Mouse (Mus musculus) hindlimb bud, embryonic 11.5 days (tissue): ENCODE measurements at regions not wholly inside any gene's neighbourhood (a gene's known extent, or its start where the extent isn't known, plus 50 kb on each side); places are given as distances from the start of the nearest gene placed in this dataset.

Experiments used
- DNase-seq: peaks from one replicate; pipeline ENCODE4 v3.0.0-alpha.2; 2012; ENCODE audit warnings: low read depth, low spot score; ENCODE audit errors: extremely low spot score

- DNase-seq: peak; percentile 61
Observed at GRCm38 (mm10) chr6:78899952-78900351, 431.3 kb upstream of the Reg3g start.

GRCm38 (mm10) chr6:78892730-78893129 lies 424.1 kb upstream of the Reg3g start:
- DNase-seq: no peak

GRCm38 (mm10) chr6:78863031-78863430 lies 394.4 kb upstream of the Reg3g start:
- DNase-seq: no peak

GRCm38 (mm10) chr6:78841261-78841660 lies 372.6 kb upstream of the Reg3g start:
- no peak for DNase-seq

- DNase-seq: no peak
Observed at GRCm38 (mm10) chr6:78825901-78826629, 357.4 kb upstream of the Reg3g start.

- no peak for DNase-seq
Observed at GRCm38 (mm10) chr6:78821251-78821650, 352.6 kb upstream of the Reg3g start.

GRCm38 (mm10) chr6:78797013-78797412 lies 328.3 kb upstream of the Reg3g start:
- DNase-seq: no peak

- no peak for DNase-seq
Observed at GRCm38 (mm10) chr6:78788972-78789371, 320.3 kb upstream of the Reg3g start.

- no peak for DNase-seq
Observed at GRCm38 (mm10) chr6:78757619-78758018, 288.9 kb upstream of the Reg3g start.
